Mouse (Mus musculus): ENCODE data around the gene Mov10.

Gene Mov10

GRCm38 (mm10) chr3:104804312-104804711 lies 14.1 kb downstream of the Mov10 start:
- no peak for DNase-seq

DNA sequence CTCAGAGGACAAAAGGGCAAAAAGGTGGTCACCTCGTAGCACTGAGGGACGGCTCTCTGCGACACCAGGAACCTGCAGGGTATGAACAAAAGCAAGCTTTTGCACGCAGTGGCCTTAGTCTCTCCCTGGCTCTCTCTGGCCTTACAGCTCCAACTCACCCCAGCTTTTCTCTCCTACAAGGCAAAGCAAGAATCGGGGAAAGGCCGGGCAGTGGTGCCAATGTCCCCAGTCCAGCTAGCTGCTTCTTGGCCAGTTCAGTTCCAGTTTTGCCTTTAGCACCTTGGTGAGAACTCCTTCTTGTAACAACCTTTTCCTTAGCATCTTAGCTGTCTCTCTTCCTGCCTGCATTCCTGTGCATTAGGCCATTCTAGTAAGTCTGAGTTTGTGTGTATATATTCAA lies 16.9 kb downstream of the Mov10 start:
- DNase-seq, result no peak

- DNase-seq, result no peak
These were observed 17.7 kb downstream of the Mov10 start for GRCm38 (mm10) chr3:104800681-104801080.

- DNase-seq, result no peak
These were observed 21.8 kb downstream of the Mov10 start for GRCm38 (mm10) chr3:104796430-104797082.

DNA sequence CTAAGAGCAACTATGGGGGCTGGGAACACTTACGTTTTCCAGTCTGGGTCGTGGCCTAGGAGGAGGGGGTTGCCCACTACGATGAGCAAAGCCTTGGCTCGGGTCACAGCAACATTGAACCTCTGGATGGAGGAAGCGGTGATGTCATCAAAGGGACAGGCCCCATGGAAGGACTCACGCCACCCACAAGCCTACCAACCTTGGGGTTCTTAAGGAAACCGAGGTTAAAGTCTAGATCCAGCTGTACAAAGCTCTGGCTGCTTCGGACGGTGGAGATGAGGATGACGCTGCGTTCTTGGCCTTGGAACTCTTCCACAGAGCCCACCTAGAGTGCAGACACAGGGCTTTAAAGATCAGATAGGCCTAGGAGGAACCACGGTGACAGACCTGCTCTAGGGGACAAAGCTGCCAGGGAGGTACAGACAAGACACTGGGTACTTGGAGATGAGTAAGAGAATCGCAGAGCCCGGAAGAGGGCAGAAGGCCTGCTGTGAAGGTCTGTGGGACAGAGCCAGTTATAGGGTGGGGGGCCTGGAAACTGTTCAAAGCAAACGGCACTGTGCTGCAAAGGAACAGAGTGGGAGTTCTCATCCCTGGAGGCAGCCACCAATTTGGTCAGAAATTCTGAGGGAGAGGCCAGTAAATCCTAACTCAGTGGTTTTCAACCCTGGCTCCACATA lies 22.6 kb downstream of the Mov10 start:
- DNase-seq, result peak in 1 of 2 experiments; percentile 46

DNA sequence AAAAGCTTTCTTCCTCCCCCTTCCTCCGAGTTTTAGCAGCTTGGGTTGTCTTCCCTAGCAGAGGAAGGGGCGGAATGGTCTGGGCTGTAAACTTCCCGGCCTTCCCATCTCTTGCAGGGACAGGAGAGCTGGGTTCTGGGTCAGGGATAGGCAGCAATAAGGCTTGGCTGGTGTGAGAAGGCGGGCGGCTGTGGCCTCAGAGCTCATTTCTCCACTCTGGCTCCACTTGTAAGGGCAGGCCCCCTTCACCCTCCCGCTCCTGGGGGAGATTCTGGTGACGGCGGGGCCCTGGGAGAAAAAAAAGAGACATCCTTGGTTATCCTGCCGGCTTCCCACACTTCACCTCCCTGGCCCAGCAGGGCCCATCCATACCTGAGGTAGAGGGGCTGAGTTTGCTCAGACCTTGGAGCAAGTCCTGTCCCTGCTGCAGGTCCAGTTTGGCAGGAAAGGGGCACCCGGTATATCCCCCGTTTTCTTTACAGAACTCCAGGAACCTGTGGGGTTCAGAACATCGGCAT lies 23.4 kb downstream of the Mov10 start:
- no peak for DNase-seq

- peak; percentile 88 for DNase-seq
These were observed 24.2 kb downstream of the Mov10 start for GRCm38 (mm10) chr3:104793871-104794828.

GRCm38 (mm10) chr3:104792360-104793270 lies 25.7 kb downstream of the Mov10 start:
- no peak for DNase-seq

DNA sequence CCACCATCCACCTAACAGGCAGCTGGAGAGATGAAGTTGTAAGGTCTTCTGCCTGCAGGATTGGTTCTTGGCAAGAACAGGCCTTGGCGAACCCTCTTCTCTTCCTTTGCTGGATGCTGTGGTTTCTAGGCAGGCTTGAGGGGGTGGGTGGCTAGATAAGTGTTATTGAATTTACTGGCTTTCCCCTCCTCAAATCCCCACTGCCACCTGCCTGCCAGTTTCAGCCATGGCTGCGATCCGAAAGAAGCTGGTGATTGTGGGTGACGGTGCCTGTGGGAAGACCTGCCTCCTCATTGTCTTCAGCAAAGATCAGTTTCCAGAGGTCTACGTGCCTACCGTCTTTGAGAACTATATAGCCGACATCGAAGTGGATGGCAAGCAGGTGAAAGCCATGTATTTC lies 26.7 kb downstream of the Mov10 start:
- no peak for DNase-seq

- DNase-seq, result no peak
These were observed 27.3 kb downstream of the Mov10 start for GRCm38 (mm10) chr3:104791017-104791416.

- DNase-seq, result no peak
These were observed 27.9 kb downstream of the Mov10 start for GRCm38 (mm10) chr3:104790401-104790937.

- peak; percentile 37 to 58 for DNase-seq
These were observed 28.5 kb downstream of the Mov10 start for GRCm38 (mm10) chr3:104789822-104790221.

GRCm38 (mm10) chr3:104789312-104789605 lies 29.1 kb downstream of the Mov10 start:
- no peak for DNase-seq

DNA sequence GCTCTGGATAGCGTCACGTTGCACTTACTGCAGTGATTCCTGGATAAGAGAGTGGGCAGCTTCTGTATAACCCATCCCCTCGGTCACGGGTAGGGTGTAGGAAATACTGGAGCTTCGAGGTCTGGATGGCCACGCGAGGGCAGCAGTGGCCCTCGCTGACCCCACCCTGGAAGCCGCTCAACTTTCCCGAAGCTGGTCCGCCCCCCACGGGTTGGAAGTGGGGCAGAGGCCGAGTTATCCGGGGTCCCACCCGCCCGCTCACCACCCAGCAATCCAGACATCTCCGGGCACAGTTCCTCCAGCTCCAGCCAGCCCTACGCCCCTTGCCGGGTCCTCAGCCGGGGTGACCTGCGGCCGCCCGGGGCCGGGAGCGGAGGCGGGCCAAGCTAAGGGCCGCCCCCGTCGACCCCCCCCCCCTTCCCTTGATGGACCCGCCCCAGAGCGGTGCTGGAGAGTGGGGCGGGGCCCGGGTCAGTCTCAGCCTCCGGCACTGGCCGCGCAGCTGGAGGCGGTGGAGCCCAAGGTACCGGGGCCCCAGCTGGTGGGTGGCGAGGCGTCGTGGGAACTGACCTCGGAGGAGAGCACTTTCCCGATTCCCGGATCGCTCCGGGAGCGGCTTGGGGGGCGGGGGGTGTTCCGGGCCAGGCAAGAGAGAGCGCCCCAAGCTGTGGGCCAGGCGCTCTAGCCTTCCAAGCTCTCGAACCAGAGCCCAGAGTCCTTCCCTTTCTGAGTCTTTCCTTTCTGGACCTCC lies 29.6 kb downstream of the Mov10 start:
- peak; percentile 85 to 88 for DNase-seq

DNA sequence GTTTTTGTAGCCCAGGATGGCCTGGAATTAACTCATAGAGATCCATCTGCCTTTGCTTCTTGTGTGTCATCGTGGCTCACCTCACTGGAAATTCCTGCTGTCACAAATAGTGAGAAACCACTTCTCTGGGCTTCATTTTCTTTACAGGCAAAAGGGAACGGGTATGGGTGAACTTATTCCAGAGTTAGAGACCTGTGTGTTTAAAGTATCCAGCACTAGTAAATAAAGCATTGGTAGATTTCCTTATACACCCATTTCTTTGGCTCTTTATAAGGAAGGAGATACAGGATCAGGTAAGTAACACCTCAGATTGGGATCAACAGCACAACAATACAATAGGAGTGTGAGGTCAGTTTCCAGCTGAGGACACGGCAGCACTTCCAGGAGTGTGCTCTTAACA lies 30.3 kb downstream of the Mov10 start, which contains the start of gene Rhoc:
Rhoc (plus strand) TSS at position 301 of the 400 bp plus-strand sequence.
- no peak for DNase-seq

- no peak for DNase-seq
These were observed 33.1 kb downstream of the Mov10 start for GRCm38 (mm10) chr3:104785284-104785683.

GRCm38 (mm10) chr3:104783971-104784500 lies 34.3 kb downstream of the Mov10 start:
- no peak for DNase-seq

DNA sequence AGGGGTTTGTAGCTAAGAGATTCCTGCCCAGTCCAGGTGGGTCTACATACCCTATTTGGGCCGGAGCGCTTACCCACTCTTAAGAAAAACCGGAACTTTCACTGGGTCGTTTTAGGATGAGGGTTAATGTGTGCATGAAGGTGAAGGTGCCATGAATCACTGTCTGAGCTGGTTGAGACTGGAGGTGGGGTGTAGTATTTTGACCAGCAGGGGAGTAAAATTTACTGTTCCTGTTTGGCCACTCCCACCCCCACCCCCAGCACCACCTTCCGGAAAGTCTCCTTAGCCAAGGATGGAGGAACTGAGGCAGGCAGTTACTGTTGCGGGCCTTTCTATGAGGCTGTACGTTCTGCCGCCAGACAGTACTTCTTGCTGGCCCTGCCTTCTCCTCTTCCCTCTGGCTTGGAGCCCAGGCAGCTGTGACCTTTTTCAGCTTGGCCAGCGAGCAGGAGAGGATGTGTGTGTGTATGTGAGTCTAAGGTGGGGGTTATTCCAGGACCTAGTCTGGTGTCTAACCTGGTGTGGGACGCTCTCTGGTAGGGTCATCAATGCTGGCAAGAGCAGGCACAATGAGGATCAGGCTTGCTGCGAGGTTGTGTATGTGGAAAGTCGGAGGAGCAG lies 36.2 kb downstream of the Mov10 start:
- peak; percentile 59 to 65 for DNase-seq

DNA sequence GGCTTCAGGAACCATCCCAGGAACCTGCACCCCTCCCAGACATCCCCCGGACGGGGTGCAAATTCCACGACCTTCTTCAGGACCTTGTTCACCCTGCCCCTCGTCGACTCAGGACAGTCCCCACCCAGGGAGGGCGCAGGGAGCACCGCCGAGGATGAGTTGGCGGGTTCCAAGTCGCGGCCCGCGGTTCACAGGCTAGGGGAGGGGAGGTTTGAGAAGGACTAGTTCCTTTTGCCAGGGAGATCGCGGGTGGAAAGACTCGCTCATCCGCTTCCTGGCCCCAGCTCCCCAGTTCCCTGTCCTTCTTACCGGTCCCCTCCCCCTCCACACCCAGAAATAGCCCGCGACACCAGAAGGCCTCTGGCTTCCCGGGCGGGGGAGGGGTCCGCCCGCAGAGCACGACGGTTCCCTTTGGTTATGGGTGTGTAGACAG lies 36.9 kb downstream of the Mov10 start, which contains the start of gene Fam19a3:
Fam19a3 (minus strand) TSS at position 370 of the 433 bp plus-strand sequence.
- DNase-seq, result peak; percentile 40 to 44
